Mouse (Mus musculus) cerebellum, postnatal 10 days (tissue): Measurements from ENCODE around the gene B3galt1.

Experiments
- DNase-seq, 2 experiments: peaks; one replicate each; pipeline ENCODE4 v3.0.0; 2021; ENCODE audit warnings: mixed read lengths in 2 of 2

The B3galt1 gene

DNA sequence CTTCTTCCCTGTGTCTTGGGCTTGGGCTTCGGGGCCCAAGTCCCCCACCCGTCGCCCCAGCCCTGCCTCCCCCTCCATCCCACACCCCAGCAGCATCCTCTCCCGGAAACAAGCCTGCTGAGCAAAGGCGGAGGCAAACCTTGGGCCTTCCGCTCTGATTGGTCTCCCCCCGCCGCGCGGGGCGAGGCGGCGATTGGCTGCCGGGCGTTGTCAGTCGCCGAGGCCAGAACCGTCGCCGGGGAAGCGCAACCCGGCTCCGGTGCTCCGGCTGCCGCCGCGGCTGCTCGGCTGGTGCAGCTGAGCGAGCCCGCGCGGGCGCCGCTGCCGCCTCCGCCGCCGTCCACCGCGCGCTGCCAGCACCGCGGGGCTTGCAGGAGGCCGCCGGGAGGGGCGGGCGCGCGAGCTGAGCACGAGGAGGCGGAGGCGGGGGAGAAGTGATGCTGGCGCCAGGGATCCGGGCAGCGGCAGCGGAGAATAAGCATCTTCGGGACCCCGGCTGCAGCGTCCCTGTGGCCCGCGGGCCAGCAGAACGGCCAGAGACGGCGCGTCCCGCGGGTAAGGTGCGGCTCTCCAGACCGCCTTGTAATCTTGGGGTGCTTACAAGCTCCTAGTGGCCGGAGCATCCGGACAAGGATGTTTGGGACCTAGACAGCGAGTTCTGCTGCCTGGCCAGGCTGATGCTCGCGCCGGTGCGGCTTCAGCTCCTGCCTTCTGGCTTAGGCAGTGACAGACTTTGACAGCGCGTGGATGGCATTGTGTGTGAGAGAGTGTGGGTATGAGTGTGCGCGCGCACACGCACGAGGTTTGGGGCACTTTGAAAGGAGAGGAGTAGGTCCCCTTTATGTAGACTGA lies at the start of gene B3galt1:
Gene B3galt1, plus strand, starts transcription at position 392 of the 852 bp plus-strand sequence.
- DNase-seq = peak; percentile 95 to 97

DNA sequence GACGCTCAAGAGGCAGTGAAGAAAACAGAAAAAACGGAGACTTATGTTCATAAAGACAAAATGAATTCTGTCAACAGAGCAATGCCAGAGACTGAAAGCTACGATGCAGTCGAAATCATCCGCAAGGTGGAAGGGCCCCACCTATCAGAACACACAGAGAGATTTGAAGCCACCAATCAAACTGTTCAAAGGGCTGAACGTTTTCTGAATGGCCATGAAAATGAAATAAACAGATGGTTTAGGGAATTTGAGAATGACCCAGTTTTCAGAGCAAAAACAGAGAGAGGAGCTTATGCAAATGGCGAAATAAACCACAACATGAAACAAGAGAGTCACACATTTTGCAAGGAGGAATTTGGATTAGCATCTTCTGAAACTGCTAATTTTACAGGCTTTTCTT lies 49.3 kb upstream of the B3galt1 start:
- DNase-seq = no peak

DNA sequence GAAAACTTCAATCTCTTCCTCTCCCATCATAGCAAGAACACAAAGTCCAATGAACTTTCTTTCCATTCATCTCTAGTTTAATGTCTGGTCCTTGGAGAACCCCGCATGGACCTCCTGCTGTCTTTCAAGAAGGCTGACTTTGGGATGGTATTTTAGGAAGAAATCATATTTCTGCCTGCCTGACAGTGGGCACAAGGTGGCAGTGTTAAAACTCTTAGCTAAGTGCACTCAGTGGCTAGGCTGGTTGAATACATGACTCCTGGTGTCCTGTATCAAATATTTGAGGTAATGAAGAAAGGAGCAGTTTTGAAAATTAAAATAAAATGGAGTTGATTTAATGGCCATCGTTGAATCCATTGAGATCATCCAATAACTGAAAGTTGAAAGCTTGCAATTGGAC lies 30.3 kb upstream of the B3galt1 start:
- DNase-seq = peak in 1 of 2 experiments; percentile 8

DNA sequence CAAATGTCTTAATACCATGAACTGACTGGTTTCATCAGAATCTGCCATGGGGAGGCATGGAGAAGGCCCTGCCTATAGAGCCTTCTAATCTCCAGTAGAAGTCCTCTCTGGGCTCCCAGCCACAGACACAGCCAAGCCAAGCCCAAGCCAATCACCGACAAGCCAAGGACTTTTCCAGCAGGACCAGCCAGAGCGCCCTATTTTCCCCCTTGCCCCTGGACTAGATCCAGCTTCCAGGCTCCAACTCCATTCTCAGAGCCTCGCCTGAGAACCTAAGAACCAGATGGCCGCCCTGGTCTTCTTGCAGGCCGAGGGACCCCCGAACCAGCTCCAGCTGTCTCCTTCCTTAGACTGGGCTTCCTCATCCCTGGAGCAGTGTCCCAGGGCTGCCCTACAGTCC lies 26.2 kb upstream of the B3galt1 start:
- peak; percentile 66 to 81 for DNase-seq

DNA sequence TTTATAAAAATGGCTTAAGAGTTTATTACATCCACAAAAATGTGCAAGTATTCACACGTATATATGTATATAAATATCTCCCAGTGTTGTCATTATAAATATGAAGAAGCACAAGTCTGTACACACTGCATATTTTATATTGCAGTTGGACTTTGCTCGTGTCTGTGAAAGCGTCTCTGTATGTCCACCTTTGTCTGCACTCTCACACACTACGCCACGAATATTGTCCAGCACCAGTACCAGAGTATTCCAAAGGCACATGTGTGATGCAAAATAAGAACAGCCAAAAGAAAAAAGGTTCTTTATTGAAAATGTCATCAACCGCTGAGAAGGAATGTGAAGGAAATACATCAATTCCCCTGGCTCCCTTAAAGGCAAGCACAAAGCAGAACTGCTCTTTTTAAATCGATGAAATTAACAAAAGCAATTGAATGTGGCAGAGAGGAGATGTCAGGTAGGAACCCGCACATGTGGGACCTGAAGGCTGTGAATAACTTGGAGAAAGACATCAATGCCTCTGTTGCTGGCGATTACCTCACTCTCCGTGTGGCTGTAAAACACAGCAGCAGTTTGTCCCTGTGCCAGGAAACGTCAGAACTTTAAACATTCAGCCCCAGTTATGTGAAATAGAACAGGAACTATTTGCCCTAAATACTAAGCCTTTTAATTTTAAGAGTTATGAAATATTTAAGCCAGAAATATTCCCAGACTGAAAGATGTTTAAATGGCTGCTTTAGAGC lies 23.5 kb upstream of the B3galt1 start:
- peak in 1 of 2 experiments; percentile 9 for DNase-seq

DNA sequence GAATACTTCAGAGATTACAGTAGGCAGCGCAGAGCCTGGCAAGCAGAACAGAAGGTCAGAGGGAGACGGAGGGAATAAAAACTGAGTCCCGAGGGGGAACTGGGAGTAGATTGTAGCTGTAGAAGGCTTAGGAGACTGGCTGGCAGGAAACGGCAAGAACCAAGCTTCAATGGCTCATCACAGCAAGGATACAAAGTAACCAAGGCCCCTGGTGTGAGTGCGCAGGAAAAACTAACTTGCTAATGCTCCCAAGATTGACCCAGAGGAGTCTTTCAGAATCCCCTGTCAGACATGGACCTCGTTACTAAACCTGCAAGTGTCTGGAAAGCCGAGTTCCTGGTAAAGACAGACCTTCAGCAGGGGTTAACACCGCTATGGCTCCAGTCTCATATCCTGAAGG lies 21.2 kb upstream of the B3galt1 start:
- no peak for DNase-seq

DNA sequence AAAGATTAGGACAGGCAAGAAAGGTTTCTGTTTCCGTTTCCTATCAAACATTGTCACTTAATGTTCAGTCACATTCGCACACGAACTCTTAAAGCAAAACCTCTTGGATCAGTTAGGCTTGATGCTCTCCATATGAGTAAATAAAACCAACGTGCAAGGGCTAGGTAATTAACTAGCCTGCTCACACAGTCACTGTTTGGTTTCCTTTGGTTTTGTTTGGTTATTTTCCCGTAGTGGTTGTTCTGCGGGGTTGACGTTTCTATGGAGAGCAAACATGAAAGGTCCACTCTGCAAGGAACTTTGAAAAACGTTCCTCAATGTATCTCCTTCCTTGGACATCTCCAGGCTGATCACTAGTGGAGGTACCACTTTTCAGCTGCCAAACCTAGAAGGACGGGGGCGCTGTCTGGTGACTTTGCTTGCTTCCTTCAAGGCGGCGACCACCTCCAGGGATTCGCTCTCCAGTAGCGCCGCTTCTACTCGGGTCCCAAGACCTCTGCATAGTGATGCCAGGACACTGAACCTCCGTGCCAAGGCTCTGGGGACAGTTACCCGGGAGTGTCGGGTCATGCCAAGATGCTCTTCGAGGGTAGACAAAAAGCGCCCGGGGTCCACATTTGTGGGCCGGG lies 706 bp upstream of the B3galt1 start:
- peak; percentile 87 to 89 for DNase-seq

DNA sequence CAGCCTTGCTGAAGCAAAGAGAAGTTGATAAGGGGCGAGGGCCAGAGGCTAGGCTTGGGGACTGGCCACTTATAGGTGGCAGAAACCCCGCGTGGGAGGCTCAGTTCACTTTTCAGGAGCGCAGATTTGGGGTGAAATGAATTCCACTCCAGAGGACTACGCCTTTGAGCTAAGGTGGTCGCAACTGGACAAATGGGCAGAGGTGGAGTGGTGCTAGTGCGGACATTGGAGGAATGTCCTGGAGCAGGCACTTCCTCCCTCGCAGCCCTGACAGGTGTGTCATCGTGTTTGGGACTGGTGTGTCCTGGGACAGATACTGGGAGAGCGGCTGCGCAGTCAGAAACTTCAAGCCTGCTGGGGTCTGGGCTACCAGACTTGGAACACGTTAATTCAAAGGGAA lies 895 bp downstream of the B3galt1 start:
- DNase-seq = peak in 1 of 2 experiments; percentile 24

DNA sequence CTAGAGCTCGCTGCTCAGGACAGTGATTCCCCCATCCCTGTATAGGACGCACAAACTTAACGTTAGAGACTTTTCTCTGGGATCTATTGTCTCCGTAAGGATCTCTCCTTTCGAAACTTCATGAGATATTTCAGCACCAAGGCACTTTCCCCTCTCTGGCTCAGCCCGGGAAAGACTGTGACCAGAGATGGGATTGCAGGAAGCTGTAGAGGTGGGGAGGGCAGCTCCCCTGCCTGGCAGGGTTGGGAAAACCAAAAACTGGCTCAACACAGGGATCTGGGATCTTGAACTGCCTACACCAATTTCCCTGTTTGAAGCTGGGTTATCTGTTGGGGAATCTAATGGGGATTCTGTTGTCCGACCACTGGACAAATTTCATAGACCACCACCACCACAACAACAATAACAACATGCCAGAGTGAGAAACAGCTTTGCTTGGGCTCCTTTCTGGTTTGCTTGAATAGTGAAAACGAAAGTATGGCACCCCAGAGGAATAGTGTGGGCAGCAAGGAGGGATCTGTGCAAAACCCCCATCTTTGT lies 1.5 kb downstream of the B3galt1 start:
- peak; percentile 35 to 43 for DNase-seq

DNA sequence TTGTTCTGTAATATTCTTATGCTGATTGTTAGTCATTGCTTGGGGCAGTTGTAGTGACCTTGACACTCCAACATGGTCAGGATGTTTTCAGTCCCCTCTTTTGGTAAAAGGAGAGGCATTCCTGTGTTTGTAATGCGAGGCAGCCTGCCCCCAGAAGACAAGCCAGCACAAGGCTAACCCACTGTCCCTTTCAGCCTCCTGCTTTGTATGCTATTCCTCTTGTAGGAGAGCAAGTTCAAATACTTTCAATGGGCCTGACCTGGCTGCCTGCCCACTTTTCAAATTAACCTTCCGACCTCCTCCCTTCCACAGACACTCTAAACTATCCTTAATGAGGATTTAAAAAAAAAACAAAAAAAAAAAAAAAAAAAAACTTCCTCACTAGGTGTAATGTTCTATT lies 11.0 kb downstream of the B3galt1 start:
- peak; percentile 9 to 25 for DNase-seq

DNA sequence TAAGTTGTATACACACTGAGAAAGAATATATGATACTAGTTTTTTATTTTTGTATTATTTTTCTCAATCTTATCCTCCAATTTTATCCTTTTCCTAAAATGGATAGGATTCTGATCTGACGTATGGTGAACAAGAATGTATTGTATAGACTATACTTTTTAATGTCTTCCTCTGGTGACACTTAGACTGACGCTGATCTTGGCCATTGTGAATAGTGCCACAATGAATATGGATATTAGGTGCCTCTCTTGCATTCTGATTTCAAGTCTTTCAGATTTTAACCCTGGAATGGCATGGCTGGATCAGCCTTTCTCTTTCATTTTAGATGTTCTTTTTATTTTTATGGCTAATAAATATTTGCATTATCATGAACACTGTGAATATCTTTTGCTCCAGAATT lies 17.4 kb downstream of the B3galt1 start:
- DNase-seq = no peak

DNA sequence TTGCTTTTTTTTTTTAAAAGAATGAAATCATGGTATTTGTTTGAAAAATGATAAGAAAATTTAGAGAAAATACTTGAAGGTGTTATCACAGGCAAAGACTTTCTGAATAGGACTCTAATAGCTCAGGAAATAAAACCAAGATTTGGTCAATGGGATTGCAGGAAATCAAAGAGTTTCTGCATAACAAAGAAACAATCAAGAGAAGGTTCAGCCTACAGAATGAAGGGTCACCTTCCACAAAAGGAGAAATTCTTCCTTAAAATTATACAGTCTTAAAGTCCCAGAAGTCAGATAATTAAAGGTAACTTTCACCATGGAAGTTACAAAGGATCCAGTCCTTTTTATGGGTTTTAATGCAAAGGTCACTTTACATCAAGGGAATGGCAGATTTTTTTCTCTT lies 24.7 kb downstream of the B3galt1 start:
- no peak for DNase-seq

DNA sequence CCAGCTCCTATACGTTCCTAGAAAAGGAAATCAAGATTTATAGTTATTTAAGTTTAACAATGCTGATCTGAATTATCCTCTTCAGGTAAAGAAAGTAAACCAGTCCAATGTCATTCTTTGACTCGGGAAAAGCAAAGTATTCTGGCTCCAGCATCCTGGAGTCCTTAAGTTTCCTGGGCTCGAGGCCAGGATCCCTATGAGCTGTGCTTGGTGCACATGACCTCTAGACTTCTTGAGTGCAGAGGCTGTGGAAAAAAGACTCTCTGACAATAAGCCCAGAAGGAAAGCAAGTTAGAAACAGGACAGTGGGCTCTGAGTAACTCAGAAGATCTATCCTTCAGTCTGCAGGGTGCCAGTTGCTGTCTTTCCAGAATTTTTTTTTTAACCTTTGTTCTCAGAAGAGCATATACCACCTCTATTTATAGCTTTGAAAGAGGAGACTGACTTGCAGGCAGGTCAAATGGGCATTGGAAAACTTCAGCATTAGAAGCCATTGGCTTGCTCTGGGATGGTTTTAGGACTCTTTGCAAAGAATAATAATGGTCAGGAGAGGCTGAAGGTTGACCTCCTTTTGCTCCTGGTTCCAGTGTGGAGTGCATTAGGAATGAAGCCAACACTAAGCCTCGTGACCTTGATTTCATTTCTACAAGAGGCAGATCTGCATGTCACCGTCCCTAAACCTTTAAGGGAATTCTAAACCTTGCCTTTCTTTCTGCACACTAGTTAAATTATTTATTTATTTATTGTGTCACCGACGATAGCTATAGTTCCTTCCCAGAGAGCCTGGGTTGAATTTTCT lies 26.4 kb downstream of the B3galt1 start:
- DNase-seq = peak in 1 of 2 experiments; percentile 24

DNA sequence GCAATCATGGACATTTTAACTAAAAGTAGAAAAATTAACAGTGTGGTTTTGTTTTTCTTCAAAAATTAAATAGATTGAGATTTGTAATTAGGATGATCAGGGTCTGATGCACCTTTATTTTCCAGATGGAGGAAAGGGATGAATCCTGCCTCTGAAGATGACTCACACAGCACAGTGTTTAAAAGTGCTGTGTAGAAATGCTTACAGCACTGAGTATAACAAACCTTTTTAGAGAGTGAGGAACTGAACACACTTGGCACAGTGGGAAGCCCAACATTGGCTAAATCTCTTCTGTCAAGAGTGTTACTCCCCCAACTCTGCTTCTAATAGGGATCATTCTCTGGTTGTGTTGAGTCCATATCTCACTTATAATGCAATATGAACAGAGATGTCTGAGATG lies 57.2 kb downstream of the B3galt1 start:
- no peak for DNase-seq

DNA sequence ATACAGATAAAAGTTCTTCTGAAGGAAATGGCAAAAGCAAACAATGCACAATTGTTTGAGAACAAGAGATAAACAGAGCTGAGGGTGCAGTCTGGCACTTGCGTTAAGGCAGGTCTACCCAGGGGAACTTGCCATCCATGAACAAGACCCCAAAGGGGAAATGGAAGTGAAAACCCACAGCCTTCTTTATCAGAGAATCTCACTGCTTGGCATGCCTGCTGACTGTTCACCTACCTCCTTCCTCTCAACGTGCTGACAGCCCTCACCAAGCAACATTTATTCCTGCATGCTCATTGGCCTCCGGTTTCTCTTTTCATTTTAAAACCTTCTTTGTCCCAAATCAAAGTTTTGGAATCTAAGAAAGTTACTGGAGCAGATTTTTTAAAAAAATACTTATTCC lies 62.0 kb downstream of the B3galt1 start:
- no peak for DNase-seq

DNA sequence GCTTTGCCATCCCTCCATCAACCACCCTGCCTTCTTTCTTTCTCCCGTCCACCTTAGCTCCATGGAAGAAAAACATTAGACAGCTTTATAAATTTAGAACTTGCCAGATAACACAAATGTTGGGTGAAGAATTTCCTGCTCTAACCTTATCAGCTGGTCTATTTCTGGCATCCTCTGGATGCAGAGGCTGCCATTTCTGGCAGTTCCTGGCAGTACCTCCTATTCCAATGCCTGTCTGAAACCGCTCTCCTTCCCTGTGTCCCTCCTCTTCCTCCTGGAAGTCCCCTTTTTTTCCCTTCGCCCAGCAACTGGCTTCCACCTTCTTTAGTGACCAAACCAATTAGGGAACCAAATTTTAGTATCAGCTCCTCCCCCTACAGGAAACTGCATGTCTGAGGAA lies 62.6 kb downstream of the B3galt1 start:
- no peak for DNase-seq

DNA sequence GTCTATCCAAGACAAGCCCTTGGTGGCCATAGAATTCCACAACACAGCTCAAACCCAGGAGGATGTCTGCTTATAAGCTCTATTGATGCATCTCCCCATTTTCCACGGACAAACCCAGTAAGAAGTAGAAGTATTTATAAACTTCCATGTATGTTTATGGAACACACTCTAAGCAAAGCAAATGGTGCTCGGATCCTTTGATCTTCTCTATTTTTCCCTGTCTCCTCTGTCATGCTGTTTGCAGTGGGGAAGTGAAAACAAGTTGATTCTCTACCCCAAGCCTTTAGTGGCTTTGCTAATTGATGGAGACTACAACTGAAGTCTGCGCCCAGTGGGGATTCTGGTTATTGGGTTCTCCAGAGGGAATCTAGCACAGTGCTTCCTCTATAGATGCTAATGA lies 89.2 kb downstream of the B3galt1 start:
- no peak for DNase-seq

DNA sequence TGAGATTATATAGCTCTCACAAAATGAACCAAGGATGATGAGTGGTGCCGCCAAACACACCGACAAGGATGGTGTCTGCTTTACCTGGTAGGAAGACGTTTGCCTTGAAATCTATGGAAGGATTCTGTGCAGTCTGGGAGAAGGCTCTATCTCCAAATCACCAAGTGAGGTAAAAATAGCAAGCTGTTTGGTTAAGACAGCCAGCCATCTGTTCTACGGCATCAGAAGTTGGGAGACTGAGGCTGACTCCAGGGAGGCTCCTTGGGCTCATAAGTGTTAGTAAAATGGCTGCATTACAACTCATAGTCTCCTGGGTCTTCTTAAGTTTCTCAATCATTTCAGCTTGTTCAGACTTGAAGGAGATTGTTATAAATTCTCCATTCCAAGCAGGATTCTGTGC lies 91.7 kb downstream of the B3galt1 start:
- peak in 1 of 2 experiments; percentile 10 for DNase-seq

DNA sequence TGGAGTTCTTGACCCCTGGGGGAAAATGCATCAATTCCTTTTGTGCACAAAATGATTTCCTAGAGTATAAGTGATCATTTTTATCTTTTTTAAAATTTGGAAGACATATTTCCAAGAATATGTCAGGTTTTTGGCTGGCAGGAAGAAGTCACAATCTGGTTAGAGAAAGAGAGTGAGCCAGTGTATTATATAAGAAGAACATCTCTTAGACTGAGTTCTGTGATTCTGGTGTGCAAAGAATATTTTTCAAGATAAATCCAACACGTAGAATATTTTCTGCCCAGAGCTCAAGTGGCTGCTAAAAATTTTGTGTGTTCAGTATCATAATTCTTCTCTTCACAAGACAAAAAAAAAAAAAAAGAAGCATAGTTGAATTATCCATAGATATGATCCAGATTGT lies 92.4 kb downstream of the B3galt1 start:
- DNase-seq = no peak

DNA sequence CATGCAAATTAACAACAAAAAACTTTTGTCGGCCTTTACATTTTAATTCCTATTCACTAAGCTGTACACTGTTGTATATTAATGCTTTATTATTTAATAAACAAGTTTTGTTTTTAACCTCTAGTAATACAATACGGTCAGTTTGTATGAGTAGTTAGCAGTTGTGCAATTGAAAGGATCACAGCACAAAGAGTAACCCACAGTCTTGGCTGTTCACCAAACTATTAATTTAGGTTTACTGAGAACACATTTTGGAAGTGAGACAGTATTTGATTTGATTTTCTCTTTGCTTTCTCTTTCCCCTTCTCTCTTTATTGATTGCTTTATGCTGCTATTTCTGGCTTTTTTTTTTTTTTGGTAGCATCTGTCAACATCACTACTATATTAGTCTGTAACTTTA lies 106.0 kb downstream of the B3galt1 start:
- DNase-seq = no peak

DNA sequence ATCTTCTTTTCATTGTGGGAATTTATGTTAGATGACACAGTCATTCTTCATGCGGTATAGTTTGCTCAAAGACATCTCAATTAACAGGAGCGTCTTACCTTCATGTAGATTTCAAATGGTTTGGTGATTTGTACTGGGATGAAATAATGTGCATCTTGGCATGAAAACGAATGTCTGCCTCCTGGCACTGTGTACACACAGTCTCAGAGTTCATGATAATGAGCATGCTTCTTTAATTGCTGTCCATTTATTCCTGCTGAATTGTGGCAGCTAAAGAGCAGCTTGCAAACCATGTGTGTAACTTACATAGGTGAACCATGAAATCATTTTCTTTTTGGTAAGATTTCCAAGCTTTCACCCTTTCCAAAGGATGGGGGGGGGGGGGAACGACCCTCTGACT lies 112.0 kb downstream of the B3galt1 start:
- peak; percentile 45 to 51 for DNase-seq

DNA sequence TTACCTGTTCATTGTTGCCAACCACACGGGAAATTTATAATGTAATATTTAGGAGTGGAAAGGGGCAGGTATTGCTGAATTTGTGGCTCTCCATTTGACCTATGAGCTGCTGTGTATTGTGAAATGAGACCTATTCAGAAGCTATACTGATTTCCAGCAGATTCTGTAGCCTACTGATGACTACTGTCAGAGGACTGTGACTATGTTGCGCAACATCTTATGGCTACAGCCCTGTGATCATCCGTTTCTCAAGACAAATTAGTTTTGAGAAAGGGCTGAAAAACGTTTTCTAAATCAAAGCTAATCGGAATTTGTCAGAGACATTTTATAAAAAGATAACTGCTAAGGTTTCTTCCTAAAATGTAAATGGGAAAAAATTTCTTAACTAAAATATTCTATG lies 158.6 kb downstream of the B3galt1 start:
- no peak for DNase-seq

DNA sequence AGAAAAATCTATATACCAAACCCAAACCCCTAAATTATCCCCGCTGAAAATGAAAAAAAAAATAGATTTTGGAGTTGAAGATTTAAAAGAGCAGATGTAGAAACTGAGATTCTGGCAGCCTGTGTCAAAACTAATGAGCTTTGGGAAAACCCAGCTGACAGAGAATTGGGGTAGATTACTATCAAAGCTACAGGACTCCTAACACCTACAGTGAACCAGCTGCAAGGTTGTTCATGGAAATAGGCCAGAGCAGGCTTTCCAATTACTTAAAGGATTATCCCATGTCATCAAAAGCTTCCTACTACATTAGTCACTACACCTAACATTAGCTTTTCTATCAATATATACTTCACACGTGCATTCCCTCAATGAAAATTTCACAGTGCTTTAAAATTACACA lies 165.1 kb downstream of the B3galt1 start:
- peak; percentile 33 to 38 for DNase-seq
